Mouse (Mus musculus): Measurements from ENCODE around the gene Gria1. TPM values are rescaled to one million over a fixed set of nuclear protein-coding genes. Genes with fewer than 3 reads are reported as not detected.
A peak's percentile ranks its signal among the peaks of the same experiment; 100 is the strongest.

The Gria1 gene
- polyA plus RNA-seq (2015; fragmentation: Nextera tagmentation; extraction: Ambion mirVana): 1.2 and 2.0 TPM in 2 replicates

GRCm38 (mm10) chr11:57011024-57011690 lies at the start of gene Gria1:
Gria1 (plus strand) TSS chr11:57011387.
- DNase-seq (ENCODE audit: low spot score) (no peak), ATAC-seq (replicated peaks; ENCODE audit: low FRiP score, low read depth) (no peak)
- no peaks in the 10 kb centered on the region for H3K9me3 ChIP-seq (replicated peaks; ENCODE audit: low read length)
- no peak within 1 kb of the TSS; the same call in 1 of the 2 replicates for H3K4me3 ChIP-seq (replicated peaks; ENCODE audit: low read depth, low read length)
- peak within 1 kb of the TSS; percentile 41 for H3K4me2 ChIP-seq (ENCODE audit: low read length)
- no peak for TF ChIP-seq CTCF (IDR thresholded peaks at IDR 0.05; ENCODE audit: low read depth)
- H3K4me1 ChIP-seq (replicated peaks; ENCODE audit: insufficient read depth, low read length): no peaks in the 10 kb centered on the region
- WGBS: 40% methylated on average over 6 of the region's 6 CpGs
- H3K27ac ChIP-seq: no peak within 1 kb of the TSS
- no peak within 1 kb of the TSS for H3K9ac ChIP-seq (ENCODE audit: low read depth, low read length)
- no peaks in the 10 kb centered on the region for H3K27me3 ChIP-seq (ENCODE audit: insufficient read depth, low read length)
- H3K36me3 ChIP-seq (ENCODE audit: insufficient read depth, low read length): no peaks in the 10 kb centered on the region

DNA sequence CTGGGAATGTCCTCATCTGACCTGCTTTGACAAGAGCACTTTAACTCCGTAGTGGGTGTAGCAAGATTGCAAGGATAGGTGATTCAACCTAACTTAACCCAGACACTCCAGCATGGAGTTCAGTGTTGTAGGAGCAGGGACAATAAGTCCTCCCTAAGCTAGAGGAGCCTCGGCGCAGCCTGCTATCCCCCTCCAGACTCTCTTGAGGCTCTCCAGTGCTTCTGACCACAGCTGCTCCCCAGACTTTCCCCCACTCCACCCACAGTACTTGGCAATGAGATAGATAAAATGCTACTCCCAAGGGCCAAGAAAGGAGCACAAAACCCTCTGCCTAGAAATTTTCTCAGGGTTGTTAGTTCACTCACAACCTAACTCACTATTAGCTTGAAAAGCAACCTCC lies 49.4 kb upstream of the Gria1 start:
- Histone ChIP-seq H3K4me1 (replicated peaks; ENCODE audit: insufficient read depth, low read length) (no peaks in the 10 kb centered on the region), H3K27ac (no peak overlapping the region), H3K9me3 (replicated peaks; ENCODE audit: low read length) (no peaks in the 10 kb centered on the region), H3K36me3 (ENCODE audit: insufficient read depth, low read length) (no peaks in the 10 kb centered on the region), H3K4me3 (replicated peaks; ENCODE audit: low read depth, low read length) (no peak overlapping the region), H3K9ac (ENCODE audit: low read depth, low read length) (no peak overlapping the region), H3K27me3 (ENCODE audit: insufficient read depth, low read length) (no peaks in the 10 kb centered on the region), H3K4me2 (ENCODE audit: low read length) (no peak overlapping the region)
- ATAC-seq (replicated peaks; ENCODE audit: low FRiP score, low read depth) (no peak), DNase-seq (ENCODE audit: low spot score) (no peak)
- WGBS: 85% methylated on average over 3 of the region's 3 CpGs
- TF ChIP-seq CTCF (IDR thresholded peaks at IDR 0.05; ENCODE audit: low read depth): no peak

GRCm38 (mm10) chr11:56972814-56973213 lies 38.4 kb upstream of the Gria1 start:
- no peaks in the 10 kb centered on the region for H3K27me3 ChIP-seq (ENCODE audit: insufficient read depth, low read length)
- no peak overlapping the region for H3K4me2 ChIP-seq (ENCODE audit: low read length)
- TF ChIP-seq CTCF (IDR thresholded peaks at IDR 0.05; ENCODE audit: low read depth): no peak
- H3K4me3 ChIP-seq (replicated peaks; ENCODE audit: low read depth, low read length): no peak overlapping the region
- no peaks in the 10 kb centered on the region for H3K4me1 ChIP-seq (replicated peaks; ENCODE audit: insufficient read depth, low read length)
- no peaks in the 10 kb centered on the region for H3K9me3 ChIP-seq (replicated peaks; ENCODE audit: low read length)
- 52% methylated on average over 1 of the region's 1 CpGs for WGBS
- no peak for DNase-seq (ENCODE audit: low spot score)
- no peak overlapping the region for H3K9ac ChIP-seq (ENCODE audit: low read depth, low read length)
- no peaks in the 10 kb centered on the region for H3K36me3 ChIP-seq (ENCODE audit: insufficient read depth, low read length)
- no peak for ATAC-seq (replicated peaks; ENCODE audit: low FRiP score, low read depth)
- no peak overlapping the region for H3K27ac ChIP-seq

GRCm38 (mm10) chr11:56984321-56985000 lies 26.7 kb upstream of the Gria1 start:
- Histone ChIP-seq H3K4me1 (replicated peaks; ENCODE audit: insufficient read depth, low read length) (no peaks in the 10 kb centered on the region), H3K9ac (ENCODE audit: low read depth, low read length) (no peak overlapping the region), H3K36me3 (ENCODE audit: insufficient read depth, low read length) (no peaks in the 10 kb centered on the region), H3K9me3 (replicated peaks; ENCODE audit: low read length) (no peaks in the 10 kb centered on the region), H3K4me3 (replicated peaks; ENCODE audit: low read depth, low read length) (no peak overlapping the region), H3K4me2 (ENCODE audit: low read length) (no peak overlapping the region), H3K27ac (no peak overlapping the region), H3K27me3 (ENCODE audit: insufficient read depth, low read length) (no peaks in the 10 kb centered on the region)
- ATAC-seq (replicated peaks; ENCODE audit: low FRiP score, low read depth): no peak
- DNase-seq (ENCODE audit: low spot score): no peak
- TF ChIP-seq CTCF (IDR thresholded peaks at IDR 0.05; ENCODE audit: low read depth): no peak
- 94% methylated on average over 3 of the region's 3 CpGs for WGBS

GRCm38 (mm10) chr11:56985457-56985856 lies 25.7 kb upstream of the Gria1 start:
- H3K27ac ChIP-seq: no peak overlapping the region
- ATAC-seq (replicated peaks; ENCODE audit: low FRiP score, low read depth) (no peak), DNase-seq (ENCODE audit: low spot score) (peak; percentile 17)
- 44% methylated on average over 4 of the region's 4 CpGs for WGBS
- no peak for TF ChIP-seq CTCF (IDR thresholded peaks at IDR 0.05; ENCODE audit: low read depth)
- no peaks in the 10 kb centered on the region for H3K9me3 ChIP-seq (replicated peaks; ENCODE audit: low read length)
- no peaks in the 10 kb centered on the region for H3K27me3 ChIP-seq (ENCODE audit: insufficient read depth, low read length)
- no peaks in the 10 kb centered on the region for H3K36me3 ChIP-seq (ENCODE audit: insufficient read depth, low read length)
- H3K9ac ChIP-seq (ENCODE audit: low read depth, low read length): no peak overlapping the region
- no peak overlapping the region for H3K4me2 ChIP-seq (ENCODE audit: low read length)
- H3K4me1 ChIP-seq (replicated peaks; ENCODE audit: insufficient read depth, low read length): no peaks in the 10 kb centered on the region
- H3K4me3 ChIP-seq (replicated peaks; ENCODE audit: low read depth, low read length): no peak overlapping the region

GRCm38 (mm10) chr11:56999601-57000001 lies 11.6 kb upstream of the Gria1 start:
- H3K4me1 ChIP-seq (replicated peaks; ENCODE audit: insufficient read depth, low read length): no peaks in the 10 kb centered on the region
- no peaks in the 10 kb centered on the region for H3K27me3 ChIP-seq (ENCODE audit: insufficient read depth, low read length)
- WGBS: 51% methylated on average over 3 of the region's 3 CpGs
- ATAC-seq (replicated peaks; ENCODE audit: low FRiP score, low read depth) (no peak), DNase-seq (ENCODE audit: low spot score) (no peak)
- no peaks in the 10 kb centered on the region for H3K36me3 ChIP-seq (ENCODE audit: insufficient read depth, low read length)
- no peak overlapping the region for H3K4me2 ChIP-seq (ENCODE audit: low read length)
- H3K27ac ChIP-seq: no peak overlapping the region
- H3K4me3 ChIP-seq (replicated peaks; ENCODE audit: low read depth, low read length): no peak overlapping the region
- H3K9me3 ChIP-seq (replicated peaks; ENCODE audit: low read length): no peaks in the 10 kb centered on the region
- no peak overlapping the region for H3K9ac ChIP-seq (ENCODE audit: low read depth, low read length)
- no peak for TF ChIP-seq CTCF (IDR thresholded peaks at IDR 0.05; ENCODE audit: low read depth)

Measured in kidney, postnatal 0 days (tissue).